Mouse (Mus musculus): ENCODE data around the gene Lrrc23. TPM values are rescaled to one million over a fixed set of nuclear protein-coding genes. Genes with fewer than 3 reads are reported as not detected.

Gene Lrrc23
- polyA plus RNA-seq, 2 experiments = 0.09 TPM; not detected in 1

GRCm38 (mm10) chr6:124755831-124756595 is 23.5 kb downstream of the Lrrc23 start, which contains the start of the genes Gm45234 and Atn1:
TSS of gene Gm45234 (minus strand) at chr6:124756021.
TSS of gene Atn1 (minus strand) at chr6:124756524.
- DNase-seq (ENCODE audit: low read depth in 3 of 3, low spot score in 3 of 3) = no peak
- Histone ChIP-seq H3K27me3 (ENCODE audit: control insufficient read depth, insufficient read depth, low read length) (peaks cover 37% of the 10 kb centered on the region), H3K4me1 (replicated peaks; ENCODE audit: control insufficient read depth in 2 of 2, insufficient read depth in 2 of 2, low read length in 1 of 2) (peaks cover 0 to 3% of the 10 kb centered on the region in 2 experiments; a peak in 2 of 4 replicates), H3K9ac (replicated peaks) (peak within 1 kb of the TSS; percentile 40), H3K27ac (no peak within 1 kb of the TSS), H3K4me2 (ENCODE audit: low read depth) (peak within 1 kb of the TSS; percentile 78), H3K4me3 (ENCODE audit: insufficient read depth in 1 of 2, low read depth in 2 of 2, low read length in 2 of 2) (peak within 1 kb of the TSS; percentile 53 to 55), H3K36me3 (replicated peaks; ENCODE audit: control insufficient read depth, insufficient read depth, low read depth) (no peaks in the 10 kb centered on the region), H3K9me3 (ENCODE audit: control insufficient read depth, low read length) (no peaks in the 10 kb centered on the region)
- peak; percentile 57 for ATAC-seq (ENCODE audit: insufficient read depth)
- WGBS (ENCODE audit: insufficient replicate concordance) = 1% methylated on average over 77 of the region's 100 CpGs
- TF ChIP-seq EP300 (IDR thresholded peaks at IDR 0.05; ENCODE audit: low read depth) (no peak), CTCF (IDR thresholded peaks at IDR 0.05; ENCODE audit: low read depth) (no peak)

DNA sequence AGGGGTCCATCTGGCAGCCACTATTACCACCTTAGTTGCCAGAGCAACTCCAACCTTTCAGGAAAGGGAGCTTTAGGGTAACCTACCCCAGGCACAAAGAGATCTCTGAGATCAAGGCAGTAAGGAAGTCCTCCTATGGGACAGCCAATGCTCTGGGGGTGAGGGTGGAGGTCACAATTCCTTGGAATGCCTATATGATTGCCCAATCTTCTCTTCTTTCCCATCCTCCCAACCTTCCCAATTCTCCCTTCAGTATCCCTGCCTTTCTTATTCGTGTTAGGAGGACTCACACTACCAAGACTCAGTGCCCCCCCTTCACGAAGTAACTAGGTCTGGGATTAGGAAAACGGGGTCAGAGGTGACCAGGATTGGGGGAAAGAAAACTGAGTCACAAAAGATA is 24.2 kb downstream of the Lrrc23 start:
- TF ChIP-seq EP300 (IDR thresholded peaks at IDR 0.05; ENCODE audit: low read depth) (no peak), CTCF (IDR thresholded peaks at IDR 0.05; ENCODE audit: low read depth) (no peak)
- Histone ChIP-seq H3K4me1 (replicated peaks; ENCODE audit: control insufficient read depth in 2 of 2, insufficient read depth in 2 of 2, low read length in 1 of 2) (peaks cover 0 to 3% of the 10 kb centered on the region in 2 experiments; a peak in 2 of 4 replicates), H3K27me3 (ENCODE audit: control insufficient read depth, insufficient read depth, low read length) (peaks cover 37% of the 10 kb centered on the region), H3K36me3 (replicated peaks; ENCODE audit: control insufficient read depth, insufficient read depth, low read depth) (no peaks in the 10 kb centered on the region), H3K27ac (no peak overlapping the region), H3K9ac (replicated peaks) (no peak overlapping the region), H3K4me3 (ENCODE audit: insufficient read depth in 1 of 2, low read depth in 2 of 2, low read length in 2 of 2) (peak overlapping the region; percentile 46 to 53), H3K4me2 (ENCODE audit: low read depth) (peak overlapping the region; percentile 78), H3K9me3 (ENCODE audit: control insufficient read depth, low read length) (no peaks in the 10 kb centered on the region)
- DNase-seq (ENCODE audit: low read depth in 3 of 3, low spot score in 3 of 3) (no peak), ATAC-seq (ENCODE audit: insufficient read depth) (no peak)
- 17% methylated on average over 3 of the region's 3 CpGs for WGBS (ENCODE audit: insufficient replicate concordance)

GRCm38 (mm10) chr6:124753861-124754260 is 25.7 kb downstream of the Lrrc23 start:
- Histone ChIP-seq H3K4me3 (ENCODE audit: insufficient read depth in 1 of 2, low read depth in 2 of 2, low read length in 2 of 2) (no peak overlapping the region), H3K27me3 (ENCODE audit: control insufficient read depth, insufficient read depth, low read length) (peaks cover 37% of the 10 kb centered on the region), H3K9ac (replicated peaks) (no peak overlapping the region), H3K4me2 (ENCODE audit: low read depth) (no peak overlapping the region), H3K36me3 (replicated peaks; ENCODE audit: control insufficient read depth, insufficient read depth, low read depth) (no peaks in the 10 kb centered on the region), H3K4me1 (replicated peaks; ENCODE audit: control insufficient read depth in 2 of 2, insufficient read depth in 2 of 2, low read length in 1 of 2) (peaks cover 0 to 3% of the 10 kb centered on the region in 2 experiments; a peak in 2 of 4 replicates), H3K27ac (no peak overlapping the region), H3K9me3 (ENCODE audit: control insufficient read depth, low read length) (no peaks in the 10 kb centered on the region)
- TF ChIP-seq EP300 (IDR thresholded peaks at IDR 0.05; ENCODE audit: low read depth) (no peak), CTCF (IDR thresholded peaks at IDR 0.05; ENCODE audit: low read depth) (no peak)
- no peak for ATAC-seq (ENCODE audit: insufficient read depth)
- DNase-seq (ENCODE audit: low read depth in 3 of 3, low spot score in 3 of 3) = no peak
- 66% methylated on average over 2 of the region's 2 CpGs for WGBS (ENCODE audit: insufficient replicate concordance)

- Histone ChIP-seq H3K27ac (no peak overlapping the region), H3K4me3 (ENCODE audit: insufficient read depth in 1 of 2, low read depth in 2 of 2, low read length in 2 of 2) (no peak overlapping the region), H3K36me3 (replicated peaks; ENCODE audit: control insufficient read depth, insufficient read depth, low read depth) (no peaks in the 10 kb centered on the region), H3K9me3 (ENCODE audit: control insufficient read depth, low read length) (no peaks in the 10 kb centered on the region), H3K9ac (replicated peaks) (no peak overlapping the region), H3K4me2 (ENCODE audit: low read depth) (no peak overlapping the region), H3K27me3 (ENCODE audit: control insufficient read depth, insufficient read depth, low read length) (peaks cover 9% of the 10 kb centered on the region), H3K4me1 (replicated peaks; ENCODE audit: control insufficient read depth in 2 of 2, insufficient read depth in 2 of 2, low read length in 1 of 2) (peaks cover 0 to 8% of the 10 kb centered on the region in 2 experiments; a peak in 2 of 4 replicates)
- DNase-seq (ENCODE audit: low read depth in 3 of 3, low spot score in 3 of 3) (no peak), ATAC-seq (ENCODE audit: insufficient read depth) (no peak)
- TF ChIP-seq EP300 (IDR thresholded peaks at IDR 0.05; ENCODE audit: low read depth) (no peak), CTCF (IDR thresholded peaks at IDR 0.05; ENCODE audit: low read depth) (no peak)
- WGBS (ENCODE audit: insufficient replicate concordance) = 59% methylated on average over 8 of the region's 8 CpGs
Measured at GRCm38 (mm10) chr6:124750405-124750804, 29.1 kb downstream of the Lrrc23 start.

Measured in liver, embryonic 14.5 days (tissue).